Mouse (Mus musculus): ENCODE results near the gene Hgfac. TPM values are rescaled to one million over a fixed set of nuclear protein-coding genes. Genes with fewer than 3 reads are reported as not detected.

Gene Hgfac
- total RNA-seq (2021), result 1 to 10 TPM; 1.0 to 2.2 TPM
- long read RNA-seq, result 0 reads

GRCm38 (mm10) chr5:35041268-35041829 lies at the start of gene Hgfac:
Gene Hgfac, plus strand, starts transcription at chr5:35041509.
- DNase-seq (ENCODE audit: low spot score in 2 of 2), result no peak

GRCm38 (mm10) chr5:34998754-34999153 lies 42.6 kb upstream of the Hgfac start:
- DNase-seq (ENCODE audit: low spot score in 2 of 2), result no peak

GRCm38 (mm10) chr5:34999281-34999680 lies 42.0 kb upstream of the Hgfac start:
- DNase-seq (ENCODE audit: low spot score in 2 of 2), result no peak

GRCm38 (mm10) chr5:35000323-35000722 lies 41.0 kb upstream of the Hgfac start:
- no peak for DNase-seq (ENCODE audit: low spot score in 2 of 2)

- no peak for DNase-seq (ENCODE audit: low spot score in 2 of 2)
Measured at GRCm38 (mm10) chr5:35001144-35001543, 40.2 kb upstream of the Hgfac start.

- no peak for DNase-seq (ENCODE audit: low spot score in 2 of 2)
Measured at GRCm38 (mm10) chr5:35003611-35004162, 37.6 kb upstream of the Hgfac start.

GRCm38 (mm10) chr5:35004769-35005168 lies 36.5 kb upstream of the Hgfac start:
- DNase-seq (ENCODE audit: low spot score in 2 of 2), result no peak

GRCm38 (mm10) chr5:35005659-35006058 lies 35.6 kb upstream of the Hgfac start:
- no peak for DNase-seq (ENCODE audit: low spot score in 2 of 2)

GRCm38 (mm10) chr5:35006599-35006998 lies 34.7 kb upstream of the Hgfac start:
- DNase-seq (ENCODE audit: low spot score in 2 of 2), result no peak

GRCm38 (mm10) chr5:35009163-35009562 lies 32.1 kb upstream of the Hgfac start:
- DNase-seq (ENCODE audit: low spot score in 2 of 2), result no peak

- no peak for DNase-seq (ENCODE audit: low spot score in 2 of 2)
Measured at GRCm38 (mm10) chr5:35010656-35011055, 30.7 kb upstream of the Hgfac start.

- DNase-seq (ENCODE audit: low spot score in 2 of 2), result no peak
Measured at GRCm38 (mm10) chr5:35011156-35011923, 30.0 kb upstream of the Hgfac start.

GRCm38 (mm10) chr5:35014036-35014435 lies 27.3 kb upstream of the Hgfac start:
- no peak for DNase-seq (ENCODE audit: low spot score in 2 of 2)

GRCm38 (mm10) chr5:35019673-35020300 lies 21.5 kb upstream of the Hgfac start:
- no peak for DNase-seq (ENCODE audit: low spot score in 2 of 2)

GRCm38 (mm10) chr5:35020410-35021241 lies 20.7 kb upstream of the Hgfac start:
- DNase-seq (ENCODE audit: low spot score in 2 of 2), result no peak

GRCm38 (mm10) chr5:35024975-35025374 lies 16.3 kb upstream of the Hgfac start:
- DNase-seq (ENCODE audit: low spot score in 2 of 2), result peak in 1 of 2 experiments; percentile 22

GRCm38 (mm10) chr5:35029303-35029702 lies 12.0 kb upstream of the Hgfac start:
- no peak for DNase-seq (ENCODE audit: low spot score in 2 of 2)

GRCm38 (mm10) chr5:35029755-35030154 lies 11.6 kb upstream of the Hgfac start:
- no peak for DNase-seq (ENCODE audit: low spot score in 2 of 2)

GRCm38 (mm10) chr5:35033068-35033467 lies 8.2 kb upstream of the Hgfac start:
- no peak for DNase-seq (ENCODE audit: low spot score in 2 of 2)

- no peak for DNase-seq (ENCODE audit: low spot score in 2 of 2)
Measured at GRCm38 (mm10) chr5:35033619-35034018, 7.7 kb upstream of the Hgfac start.

- DNase-seq (ENCODE audit: low spot score in 2 of 2), result no peak
Measured at GRCm38 (mm10) chr5:35035141-35035540, 6.2 kb upstream of the Hgfac start.
